Mouse (Mus musculus) urinary bladder, postnatal 25 days (tissue): ENCODE data around the gene Pwwp2a.
A peak's percentile ranks its signal among the peaks of the same experiment; 100 is the strongest.

Source experiments
- DNase-seq: peaks from one replicate; pipeline ENCODE4 v3.0.0; 2022; ENCODE audit warnings: low spot score

Gene Pwwp2a

DNA sequence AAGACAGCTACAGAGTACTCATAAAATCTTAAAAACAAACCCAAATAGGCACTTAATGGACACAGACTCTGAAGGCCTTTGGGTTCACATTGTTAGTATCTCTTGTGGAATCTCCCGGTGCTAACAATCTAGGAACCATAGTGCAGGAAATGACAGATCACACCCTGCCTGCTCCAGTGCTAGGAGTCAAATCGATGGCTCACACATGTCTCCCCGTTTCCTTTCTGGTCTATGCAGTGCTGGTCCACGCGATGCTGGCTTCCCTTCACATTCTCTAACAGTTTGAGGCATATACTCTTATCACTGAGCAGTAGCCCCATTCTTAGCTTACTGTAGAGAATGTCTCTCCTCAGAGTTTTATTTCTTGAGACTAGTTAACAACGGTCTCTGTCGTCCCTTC is 46.0 kb downstream of the Pwwp2a start:
- DNase-seq: no peak

DNA sequence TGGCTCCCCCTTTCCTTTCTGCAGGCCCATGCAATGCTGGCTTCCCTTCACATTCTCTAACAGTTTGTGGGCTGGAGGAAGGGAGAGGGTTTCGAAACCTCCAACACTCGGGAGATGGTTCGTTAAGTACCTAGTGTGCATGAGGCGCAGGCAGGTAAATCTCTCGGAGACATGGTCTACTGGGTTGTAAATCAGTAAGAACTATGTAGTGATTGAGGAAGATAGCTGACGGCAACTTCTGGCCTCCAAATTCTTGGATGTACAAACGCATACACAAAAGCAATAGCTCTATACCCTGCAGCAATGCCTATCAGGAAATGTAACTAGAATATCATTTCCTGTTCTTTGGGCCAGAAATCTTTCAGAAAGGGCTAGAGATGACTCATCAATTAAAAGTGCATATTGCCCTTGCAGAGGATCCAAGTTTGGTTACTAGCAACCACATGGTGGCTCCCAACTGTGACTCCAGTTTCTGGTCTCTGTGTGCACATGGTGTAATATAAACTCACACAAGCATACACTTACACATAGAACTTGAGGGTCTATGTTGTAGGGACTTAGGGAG is 47.0 kb downstream of the Pwwp2a start:
- DNase-seq: no peak

GRCm38 (mm10) chr11:43747233-43748226 is 65.7 kb downstream of the Pwwp2a start, which contains the start of gene Ttc1:
TSS of gene Ttc1 (minus strand) at chr11:43748008.
- DNase-seq: peak; percentile 94

- DNase-seq: no peak
Measured at GRCm38 (mm10) chr11:43751542-43751941, 69.7 kb downstream of the Pwwp2a start.

DNA sequence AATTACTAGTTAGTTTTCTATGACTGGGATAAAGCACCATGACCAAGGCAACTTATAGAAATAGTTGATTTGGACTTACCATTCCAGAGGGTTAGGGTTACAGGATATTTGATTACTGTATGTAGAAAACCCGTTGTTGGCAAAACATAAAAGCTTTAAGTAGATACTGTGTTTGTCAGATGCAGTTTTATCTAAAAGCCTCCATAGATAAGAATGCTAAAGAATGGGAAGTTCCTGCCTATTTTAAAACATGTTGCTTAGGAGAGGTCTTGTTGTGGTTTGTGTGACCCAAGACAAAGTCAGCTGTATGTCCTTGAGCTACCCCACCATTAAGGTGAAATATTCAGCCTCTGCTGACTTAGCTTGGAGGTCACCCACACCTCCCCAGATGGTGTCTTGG is 72.8 kb downstream of the Pwwp2a start:
- no peak for DNase-seq

DNA sequence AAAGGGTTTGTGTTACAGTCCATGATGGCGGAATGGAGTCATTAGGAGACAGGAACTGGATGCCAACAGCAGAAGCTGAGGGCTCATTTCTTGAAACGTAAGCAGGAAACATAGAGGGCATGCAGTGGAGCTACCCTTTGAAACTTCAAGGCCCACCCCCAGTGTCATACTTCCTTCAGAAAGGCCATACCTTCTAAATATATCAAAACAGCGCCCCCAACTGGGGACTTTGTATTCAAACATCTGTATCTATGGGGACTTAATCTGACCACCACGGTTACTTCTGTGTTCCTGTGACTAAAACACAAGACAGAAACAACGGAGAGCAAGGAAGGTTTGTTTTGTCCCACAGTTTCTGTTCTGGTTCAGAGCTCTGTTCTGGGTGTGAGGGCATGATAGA is 73.6 kb downstream of the Pwwp2a start:
- DNase-seq: no peak

GRCm38 (mm10) chr11:43758436-43758835 is 76.6 kb downstream of the Pwwp2a start:
- no peak for DNase-seq

DNA sequence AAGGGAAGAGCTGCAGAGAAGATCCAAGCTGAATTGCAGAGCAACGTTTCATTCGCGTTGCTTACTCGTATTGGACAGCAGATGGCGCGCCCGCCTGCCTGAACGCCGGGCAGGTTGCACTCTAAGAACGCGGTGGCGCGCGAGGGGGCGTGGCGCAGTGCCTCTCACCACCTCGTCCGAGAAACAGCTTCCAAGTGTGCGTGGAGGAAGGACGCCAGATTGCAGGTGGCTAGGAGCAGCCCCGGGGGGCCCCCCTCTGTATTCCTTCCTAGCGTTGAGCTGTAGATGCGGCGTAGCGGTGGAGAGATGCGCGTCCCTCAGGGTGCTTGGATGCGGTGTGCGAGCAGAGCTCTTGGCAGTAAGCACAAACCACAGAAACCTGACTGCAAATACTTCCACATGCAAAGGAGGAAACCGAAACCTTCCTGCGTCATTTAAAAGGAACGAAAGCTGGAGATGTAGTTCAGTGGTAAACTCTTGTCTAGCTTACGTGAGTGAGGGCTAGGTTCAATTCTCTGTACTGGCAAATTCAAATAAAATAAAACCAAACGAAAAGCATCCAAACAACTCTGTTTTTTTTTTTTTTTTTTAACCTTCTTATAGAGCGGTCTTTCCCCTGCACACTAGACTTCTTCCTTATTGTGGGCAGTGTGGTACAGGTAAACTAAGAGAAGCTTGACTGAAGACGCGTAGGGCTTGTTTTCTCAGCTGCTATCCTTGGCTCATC is 85.3 kb downstream of the Pwwp2a start:
- peak; percentile 66 for DNase-seq

DNA sequence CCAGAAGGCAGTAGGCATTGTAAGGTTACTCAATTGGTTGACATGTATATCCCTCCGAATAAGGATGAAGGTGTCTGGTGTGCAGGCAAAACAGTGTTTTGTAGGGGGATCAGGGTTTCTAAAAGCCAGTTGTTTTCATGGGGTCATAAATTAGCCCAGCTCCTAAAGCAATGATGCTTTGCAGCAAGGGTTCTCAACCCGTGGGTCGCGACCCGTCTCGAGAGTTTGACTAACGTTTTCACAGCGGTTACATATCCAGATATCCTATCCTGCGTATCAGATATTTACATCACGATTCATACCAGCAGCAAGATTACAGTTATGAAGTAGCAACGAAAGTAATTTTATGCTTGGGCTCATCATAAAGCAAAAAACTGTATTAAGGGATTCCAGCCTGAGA is 86.0 kb downstream of the Pwwp2a start:
- no peak for DNase-seq

GRCm38 (mm10) chr11:43770110-43770509 is 88.3 kb downstream of the Pwwp2a start:
- no peak for DNase-seq
